Mouse (Mus musculus) kidney, postnatal 25 days (tissue): Measurements from ENCODE around the gene Tstd2.

Experiments used
- DNase-seq, 2 experiments: peaks; one replicate each; pipeline ENCODE4 v3.0.0; 2021; ENCODE audit warnings: mixed read lengths in 2 of 2

Gene Tstd2

DNA sequence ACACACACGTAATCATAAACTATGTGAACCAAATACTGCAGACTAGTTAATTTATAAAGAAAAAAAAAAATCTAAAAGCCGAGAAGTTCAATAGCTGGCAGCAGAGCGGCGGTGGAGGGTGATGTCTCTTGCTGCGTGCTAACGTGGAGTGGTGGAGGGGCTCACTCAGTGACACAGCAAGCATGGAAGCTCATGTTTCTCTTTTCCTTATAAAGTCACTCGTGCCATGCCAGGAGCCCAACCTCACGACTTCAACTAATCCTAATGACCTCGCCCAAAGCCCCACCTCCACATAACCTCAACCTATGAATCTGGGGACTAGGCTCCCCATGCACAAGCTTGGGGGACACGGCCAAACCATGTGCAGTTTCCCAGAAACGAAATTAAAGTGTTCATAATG, 55.9 kb downstream of the Tstd2 start:
- no peak for DNase-seq

DNA sequence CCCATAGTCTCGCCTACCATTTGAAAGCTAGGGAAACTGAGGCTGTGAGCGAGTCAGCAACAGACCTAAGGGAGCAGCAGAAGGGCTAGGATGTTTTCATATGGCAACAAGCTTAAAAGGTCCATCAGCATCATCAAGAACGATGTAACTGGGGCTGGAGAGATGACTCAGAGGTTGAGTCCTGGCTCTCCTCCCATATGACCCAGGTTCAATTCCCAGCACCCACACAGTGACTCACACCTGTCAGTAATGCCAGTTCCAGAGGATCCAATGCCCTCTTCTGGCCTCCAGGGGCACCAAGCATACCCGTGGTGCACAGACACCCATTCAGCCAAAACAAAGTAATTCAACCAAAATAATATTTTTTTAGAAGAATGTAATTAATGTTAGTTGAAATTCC, 58.2 kb downstream of the Tstd2 start:
- DNase-seq, result no peak

DNA sequence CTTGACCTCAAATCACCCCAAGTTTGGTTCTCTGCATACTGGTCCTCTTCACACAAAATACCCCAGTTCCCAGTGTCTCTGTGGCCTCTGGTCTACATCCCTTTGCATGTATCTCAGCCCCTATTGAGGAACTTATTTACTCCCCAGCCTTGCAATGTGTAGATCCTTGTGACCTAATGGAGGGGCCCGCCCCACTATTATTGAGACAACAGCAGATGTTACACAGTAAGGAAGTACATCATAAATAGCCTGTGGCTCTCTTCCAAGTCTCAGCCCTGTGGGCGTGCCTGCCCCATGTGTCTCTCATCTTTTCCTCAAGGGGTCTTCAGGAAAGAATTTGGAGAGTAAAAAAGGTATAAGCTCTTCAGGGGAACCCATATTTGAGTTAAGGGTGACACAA, 61.6 kb downstream of the Tstd2 start:
- no peak for DNase-seq

DNA sequence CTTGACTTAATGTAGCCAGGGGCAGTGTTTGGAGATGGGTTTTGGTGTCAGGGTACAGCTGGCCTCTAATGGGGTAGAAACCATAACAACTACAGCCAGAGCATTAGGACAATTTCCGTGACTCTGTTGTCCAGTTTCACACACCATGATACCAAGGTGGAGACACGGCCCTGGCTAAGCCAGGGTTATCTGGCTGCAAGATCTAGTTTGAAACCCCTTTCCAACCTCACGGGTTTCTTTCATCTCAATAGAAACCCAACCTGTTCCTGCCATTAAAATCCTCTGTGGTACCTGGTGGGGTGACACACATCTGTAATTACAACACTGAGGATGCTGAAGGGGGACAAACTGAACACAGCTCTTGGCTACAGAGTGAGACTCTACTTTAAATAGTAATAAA, 62.8 kb downstream of the Tstd2 start:
- no peak for DNase-seq

DNA sequence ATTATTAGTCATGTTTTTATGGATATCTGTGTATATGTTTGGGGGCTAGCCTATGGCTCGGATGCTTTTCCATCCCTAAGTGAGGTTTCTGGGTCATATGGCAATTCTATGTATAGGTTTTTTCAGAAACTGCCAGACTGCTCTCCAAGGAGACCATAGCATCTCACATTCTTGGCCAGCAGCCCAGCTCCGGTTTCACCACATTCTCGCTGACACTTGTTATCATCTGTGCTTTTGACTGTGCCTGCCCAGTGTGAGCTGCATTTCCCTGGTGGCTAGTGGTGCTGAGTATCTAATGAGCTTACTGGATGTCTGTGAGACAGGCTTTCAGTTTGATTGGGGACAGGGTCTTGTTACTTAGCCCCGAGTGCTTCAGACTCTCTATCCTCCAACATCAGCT, 64.8 kb downstream of the Tstd2 start:
- DNase-seq, result no peak

DNA sequence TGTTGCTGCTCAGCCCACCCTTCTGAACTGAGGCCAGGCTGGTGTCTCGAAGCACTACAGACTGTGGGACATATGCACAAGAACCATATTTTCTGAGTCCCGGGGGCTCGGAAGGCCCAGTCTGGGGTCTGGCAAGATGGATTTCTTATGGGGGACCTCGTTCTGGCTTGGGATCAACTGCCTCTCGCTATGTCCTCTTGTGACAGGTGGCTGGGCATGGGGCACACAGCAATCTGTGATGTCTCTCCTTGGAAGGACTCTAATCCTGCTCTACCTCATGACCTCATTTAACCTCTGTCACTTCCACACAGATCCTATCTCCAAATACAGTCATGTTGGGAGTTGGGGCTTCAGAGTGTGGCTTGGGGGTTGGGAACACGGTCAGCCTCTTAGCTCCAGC, 65.9 kb downstream of the Tstd2 start:
- DNase-seq, result no peak

DNA sequence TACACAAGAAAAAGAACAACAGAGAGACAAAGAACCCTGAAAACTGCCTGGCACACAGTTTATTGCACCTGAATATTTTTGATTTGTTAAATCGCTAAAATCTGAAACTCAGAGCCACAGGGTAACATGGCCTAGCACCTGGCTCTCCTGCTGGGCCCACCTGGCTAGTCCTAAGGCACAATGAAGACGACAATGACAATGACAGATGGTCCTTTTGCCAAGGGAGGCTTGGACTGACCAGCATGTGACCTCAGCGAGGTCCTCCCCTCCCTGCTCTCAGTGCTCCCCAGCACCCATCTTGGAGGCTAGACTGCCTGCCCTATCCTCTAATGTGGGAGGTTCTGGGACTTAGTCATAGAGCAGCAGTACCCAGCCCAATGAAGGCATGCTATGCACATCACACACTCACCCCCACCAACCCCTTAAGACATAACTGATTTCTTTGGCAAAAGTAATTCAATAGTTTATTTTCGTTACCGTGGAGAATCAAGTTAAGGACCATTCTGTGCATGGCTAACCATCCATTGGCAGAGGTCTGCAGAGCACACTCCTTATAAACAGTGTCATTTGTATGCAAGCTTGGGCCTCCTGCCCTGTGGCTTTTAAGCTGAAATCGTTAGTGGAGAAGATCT, 68.5 kb downstream of the Tstd2 start:
- no peak for DNase-seq

DNA sequence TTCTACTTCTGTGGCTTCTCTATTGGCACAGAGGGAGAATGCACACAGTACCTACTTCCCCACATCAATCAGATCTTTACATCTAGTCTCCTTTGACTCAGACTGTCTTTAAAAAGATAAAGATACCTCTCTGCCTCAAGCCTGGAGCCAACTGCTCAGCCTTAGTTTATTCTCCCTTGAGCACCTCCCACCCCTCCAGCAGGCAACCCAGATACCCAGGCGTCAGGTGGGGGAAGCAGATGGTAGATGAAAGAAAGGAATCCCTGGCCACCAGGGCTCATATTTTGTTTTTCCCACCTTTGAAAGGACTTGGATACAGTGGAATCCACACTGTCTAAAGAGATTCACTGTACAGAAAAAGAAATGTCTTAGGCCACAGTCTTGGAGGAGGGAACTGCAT, 69.9 kb downstream of the Tstd2 start:
- DNase-seq, result no peak

DNA sequence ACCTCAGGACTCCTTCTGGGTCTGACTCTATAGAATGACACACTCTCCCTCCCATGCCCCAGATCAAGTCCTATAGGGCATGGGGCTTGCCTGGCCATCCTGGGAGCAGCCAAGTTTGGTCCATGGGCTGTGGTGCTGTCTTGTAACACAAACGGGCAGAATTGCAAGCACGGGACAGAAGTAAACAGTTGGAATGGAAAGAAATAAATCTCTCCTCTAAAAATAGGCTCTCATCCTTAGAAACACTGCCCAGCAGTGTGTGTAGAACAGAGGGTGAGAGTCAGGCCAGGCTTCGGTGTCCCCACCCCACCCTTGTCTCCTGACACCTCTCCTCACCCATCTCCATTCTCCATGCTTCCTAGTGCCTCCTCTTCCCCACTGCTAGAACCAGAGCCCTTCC, 70.4 kb downstream of the Tstd2 start:
- no peak for DNase-seq

DNA sequence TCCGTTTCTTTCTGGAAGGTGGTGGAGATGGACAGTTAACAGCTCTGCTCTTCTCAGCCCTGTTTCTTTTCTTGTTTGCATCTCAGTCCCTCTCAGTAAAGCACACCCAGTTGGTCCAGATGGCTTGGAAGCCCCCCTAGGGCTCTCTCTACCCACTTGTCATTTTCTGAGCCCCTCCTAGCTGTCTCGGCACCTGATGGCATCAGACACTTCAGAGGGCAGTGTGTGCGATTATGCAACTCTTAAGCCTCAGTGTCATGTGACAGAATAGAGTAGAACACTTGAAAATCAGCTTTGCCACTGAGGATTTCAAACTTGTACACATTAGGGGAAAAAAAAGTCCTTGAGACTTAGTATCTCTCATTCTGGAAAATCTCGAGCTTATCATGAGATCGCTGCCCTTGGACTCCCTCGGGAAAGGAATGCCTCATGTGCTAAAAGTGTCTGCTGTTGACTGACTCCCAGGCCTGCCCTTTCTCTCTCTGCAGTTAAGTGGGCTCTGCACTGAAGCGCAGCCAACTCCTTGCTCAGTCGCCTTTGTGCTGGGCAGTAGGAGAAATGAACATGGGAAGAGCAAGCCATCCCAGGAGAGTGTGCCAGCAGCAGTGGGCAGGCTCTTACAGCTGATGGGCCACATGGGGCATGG, 72.7 kb downstream of the Tstd2 start:
- DNase-seq, result no peak

DNA sequence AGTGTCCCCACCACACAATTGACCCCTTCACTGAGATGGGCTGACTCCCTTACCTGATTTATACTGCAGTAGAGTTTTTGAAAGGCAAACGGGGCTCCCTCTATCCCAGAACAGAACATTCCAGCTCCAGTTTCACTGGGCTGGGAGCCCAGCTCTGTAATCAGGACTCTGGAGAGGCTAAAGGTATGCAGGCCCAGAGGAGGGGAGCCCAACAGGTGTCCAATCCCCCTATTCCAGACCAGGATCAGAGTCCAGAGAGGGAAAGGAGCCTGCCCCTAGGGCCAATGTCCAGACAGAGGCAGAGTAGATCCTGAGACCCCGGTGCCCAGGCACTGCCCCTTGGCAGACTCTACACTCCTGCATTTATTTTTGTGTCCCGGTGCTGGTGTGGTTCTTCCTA, 73.5 kb downstream of the Tstd2 start:
- peak in 1 of 2 experiments; percentile 58 for DNase-seq
